Mouse (Mus musculus) forebrain, postnatal 0 days (tissue): ENCODE measurements around the gene Shisal2b. TPM values are rescaled to one million over a fixed set of nuclear protein-coding genes. Genes with fewer than 3 reads are reported as not detected.

Experiments
- ATAC-seq: fragments of 200-750 bp; cut with Nextera tagmentation; 2 replicates; pipeline ENCODE4 v1.8.0; 2017; ENCODE audit warnings: mild to moderate bottlenecking, moderate library complexity
- DNase-seq: peaks from one replicate; pipeline ENCODE4 v3.0.0-alpha.2; 2015
- H3K27ac ChIP-seq: fragments of 300-500 bp; sonication (generic); 2 replicates; pipeline ENCODE4 v1.5.1; 2014; ENCODE audit warnings: low read depth, mild to moderate bottlenecking, antibody characterized with exemption, low read length, moderate library complexity, mixed read lengths
- H3K27me3 ChIP-seq: fragments of 300-500 bp; sonication (generic); 2 replicates; pipeline ENCODE4 v1.6.1; 2014; ENCODE audit warnings: mild to moderate bottlenecking, low read length, mixed read lengths; ENCODE audit not compliant: insufficient read depth
- H3K36me3 ChIP-seq: fragments of 300-500 bp; sonication (generic); 2 replicates; pipeline ENCODE4 v1.6.1; 2014; ENCODE audit warnings: mild to moderate bottlenecking, moderate library complexity; ENCODE audit not compliant: insufficient read depth
- H3K4me1 ChIP-seq: fragments of 300-500 bp; sonication (generic); 2 replicates; pipeline ENCODE4 v1.6.1; 2014; ENCODE audit warnings: antibody characterized with exemption; ENCODE audit not compliant: insufficient read depth
- H3K4me2 ChIP-seq: fragments of 300-500 bp; sonication (generic); 2 replicates; pipeline ENCODE4 v1.6.1; 2014; ENCODE audit warnings: low read depth, mild to moderate bottlenecking, moderate library complexity
- H3K4me3 ChIP-seq: fragments of 300-500 bp; sonication (generic); 2 replicates; pipeline ENCODE4 v1.5.1; 2014; ENCODE audit warnings: low read depth, low read length, mixed read lengths
- H3K9ac ChIP-seq: fragments of 300-500 bp; sonication (generic); 2 replicates; pipeline ENCODE4 v1.6.1; 2014; ENCODE audit warnings: mild to moderate bottlenecking
- H3K9me3 ChIP-seq: fragments of 300-500 bp; sonication (generic); 2 replicates; pipeline ENCODE4 v1.6.1; 2016; ENCODE audit warnings: low read length
- CTCF ChIP-seq: sonication (generic); IDR thresholded peaks from 2 replicates; pipeline ENCODE4 v1.5.1; 2016; ENCODE audit warnings: antibody characterized with exemption, control low read depth, low read depth
- WGBS: fragments of 180-500 bp; shearing (Covaris S2); extraction: QIAGEN DNeasy Blood & Tissue Kit; methylation state at CpG from one replicate; pipeline ENCODE4 v1.1.7; 2014; 5-methylcytosine and 5-hydroxymethylcytosine counted together
- polyA plus RNA-seq: library from polyadenylated mRNA; unstranded; fragments of >200 nt; fragmentation: Nextera tagmentation; extraction: Ambion mirVana; gene quantifications from 2 replicates; pipeline ENCODE4 v1.2.1, GENCODE M21; 2015
- total RNA-seq: library from RNA; depleted of rRNA; stranded (reverse); fragments of >200 nt; gene quantifications from 2 replicates; pipeline ENCODE4 v1.2.3, GENCODE M21; 2014

The Shisal2b gene
- total and polyA plus RNA-seq, 2 experiments from 2014 or later, result 2.4 to 3.0 TPM

DNA sequence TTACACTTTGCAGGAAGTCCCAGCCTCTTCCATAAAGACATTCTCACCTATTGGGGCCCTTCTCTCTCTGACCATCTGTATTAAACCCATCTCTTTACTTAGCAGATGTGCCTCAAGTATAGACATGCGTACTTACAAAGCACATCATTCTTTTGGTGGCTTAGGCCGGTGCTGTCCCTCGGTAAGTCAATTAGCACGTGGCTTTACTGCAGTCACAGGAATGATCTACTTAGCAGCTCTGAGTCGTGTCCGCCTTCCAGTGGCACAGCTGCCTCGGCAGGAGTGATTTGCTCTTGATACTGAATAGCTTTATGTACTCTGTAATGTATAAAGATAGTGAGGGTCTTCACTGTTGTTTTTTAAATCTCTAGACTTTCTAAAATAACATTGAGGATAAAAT lies 26.1 kb downstream of the Shisal2b start:
- no peaks in the 10 kb centered on the region for H3K9me3 ChIP-seq
- no peak overlapping the region for H3K4me2 ChIP-seq
- peaks cover 27% of the 10 kb centered on the region for H3K36me3 ChIP-seq
- TF ChIP-seq CTCF, result no peak
- H3K27me3 ChIP-seq, result no peaks in the 10 kb centered on the region
- no peak overlapping the region for H3K4me3 ChIP-seq
- H3K27ac ChIP-seq, result no peak overlapping the region
- ATAC-seq, result no peak
- WGBS, result 81% methylated on average over 7 of the region's 7 CpGs
- DNase-seq, result no peak
- H3K4me1 ChIP-seq, result no peaks in the 10 kb centered on the region
- no peak overlapping the region for H3K9ac ChIP-seq

DNA sequence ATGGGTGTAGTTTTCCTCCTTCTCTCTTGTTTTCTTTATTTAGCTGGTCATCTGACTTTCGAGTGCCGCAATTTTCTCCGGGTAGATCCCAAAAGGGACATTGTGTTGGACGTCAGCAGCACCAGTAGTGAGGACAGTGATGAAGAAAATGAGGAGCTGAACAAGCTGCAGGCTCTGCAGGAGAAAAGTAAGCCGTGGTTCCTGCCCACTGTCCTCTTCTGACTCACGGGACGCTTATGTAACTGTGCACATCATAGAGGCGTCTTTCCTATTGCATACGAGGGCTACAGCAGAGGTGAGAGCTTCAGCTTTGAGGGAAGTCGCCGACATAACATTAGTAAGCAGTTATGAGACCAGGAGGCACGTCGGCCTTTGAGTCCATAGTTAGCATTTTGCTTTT lies 30.9 kb downstream of the Shisal2b start:
- Histone ChIP-seq H3K9me3 (no peaks in the 10 kb centered on the region), H3K9ac (no peak overlapping the region), H3K4me3 (no peak overlapping the region), H3K4me1 (no peaks in the 10 kb centered on the region), H3K27ac (no peak overlapping the region), H3K36me3 (peaks cover 36% of the 10 kb centered on the region), H3K27me3 (no peaks in the 10 kb centered on the region), H3K4me2 (no peak overlapping the region)
- 95% methylated on average over 13 of the region's 13 CpGs for WGBS
- DNase-seq, result no peak
- TF ChIP-seq CTCF, result no peak
- no peak for ATAC-seq

DNA sequence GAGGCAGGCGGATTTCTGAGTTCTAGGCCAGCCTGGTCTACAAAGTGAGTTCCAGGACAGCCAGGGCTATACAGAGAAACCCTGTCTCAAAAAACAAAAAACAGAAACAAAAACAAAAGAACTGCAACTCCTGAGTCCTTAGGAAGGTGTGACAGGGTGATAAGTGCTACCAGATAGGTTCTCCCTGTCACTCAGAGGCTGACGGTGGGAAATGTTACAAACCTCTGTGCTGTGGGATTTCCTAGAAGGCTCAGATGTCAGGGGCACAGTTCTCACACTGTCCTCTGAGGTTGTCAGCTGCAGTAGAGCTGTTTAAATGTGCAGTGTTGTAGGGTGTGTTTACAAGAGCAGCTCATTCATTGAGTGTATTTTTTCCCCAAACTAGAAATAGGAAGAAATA lies 38.2 kb downstream of the Shisal2b start:
- Histone ChIP-seq H3K4me1 (no peaks in the 10 kb centered on the region), H3K27me3 (no peaks in the 10 kb centered on the region), H3K27ac (no peak overlapping the region), H3K9ac (no peak overlapping the region), H3K36me3 (peaks cover 21% of the 10 kb centered on the region), H3K4me3 (no peak overlapping the region), H3K4me2 (no peak overlapping the region), H3K9me3 (no peaks in the 10 kb centered on the region)
- 90% methylated on average over 2 of the region's 2 CpGs for WGBS
- DNase-seq (no peak), ATAC-seq (no peak)
- no peak for TF ChIP-seq CTCF

- no peaks in the 10 kb centered on the region for H3K27me3 ChIP-seq
- H3K4me1 ChIP-seq, result 0 out of 2 replicates have a peak, but pooled peaks cover 6% of the 10 kb centered on the region
- ATAC-seq, result peak; percentile 61
- H3K9ac ChIP-seq, result no peak overlapping the region
- DNase-seq, result peak; percentile 5
- no peak overlapping the region for H3K4me2 ChIP-seq
- TF ChIP-seq CTCF, result no peak
- no peak overlapping the region for H3K27ac ChIP-seq
- no peak overlapping the region for H3K4me3 ChIP-seq
- H3K36me3 ChIP-seq, result 0 out of 2 replicates have a peak, but pooled peaks cover 4% of the 10 kb centered on the region
- H3K9me3 ChIP-seq, result no peaks in the 10 kb centered on the region
- 39% methylated on average over 8 of the region's 8 CpGs for WGBS
These were observed 41.3 kb downstream of the Shisal2b start for GRCm38 (mm10) chr13:104822411-104822838.

DNA sequence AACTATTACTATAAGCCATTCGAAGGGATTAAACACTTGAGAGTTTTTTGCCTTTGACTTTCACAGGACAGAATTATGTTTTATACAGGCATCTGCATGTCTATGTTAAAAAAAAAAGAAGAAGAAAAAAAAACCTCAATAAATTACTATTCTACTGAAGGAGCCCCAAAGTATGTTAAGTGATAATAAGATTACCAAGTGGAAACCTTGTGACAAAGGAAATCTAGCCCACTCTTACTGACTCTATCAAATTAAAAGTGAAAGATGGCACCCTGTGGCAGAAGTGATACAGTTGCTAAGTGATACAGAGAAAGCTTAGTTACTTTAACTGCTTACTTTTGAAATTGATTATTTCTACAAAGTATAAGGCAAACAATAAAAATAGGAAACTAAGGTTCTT lies 41.8 kb downstream of the Shisal2b start:
- Histone ChIP-seq H3K9ac (no peak overlapping the region), H3K9me3 (no peaks in the 10 kb centered on the region), H3K4me1 (0 out of 2 replicates have a peak, but pooled peaks cover 8% of the 10 kb centered on the region), H3K27ac (no peak overlapping the region), H3K36me3 (0 out of 2 replicates have a peak, but pooled peaks cover under 1% of the 10 kb centered on the region), H3K27me3 (no peaks in the 10 kb centered on the region), H3K4me3 (no peak overlapping the region), H3K4me2 (no peak overlapping the region)
- WGBS, result 92% methylated on average over 1 of the region's 1 CpGs
- TF ChIP-seq CTCF, result no peak
- no peak for ATAC-seq
- DNase-seq, result no peak

GRCm38 (mm10) chr13:104821192-104821591 lies 42.5 kb downstream of the Shisal2b start:
- H3K36me3 ChIP-seq, result no peaks in the 10 kb centered on the region
- 0 out of 2 replicates have a peak, but pooled peaks cover 8% of the 10 kb centered on the region for H3K4me1 ChIP-seq
- H3K4me3 ChIP-seq, result no peak overlapping the region
- no peak for DNase-seq
- H3K9me3 ChIP-seq, result no peaks in the 10 kb centered on the region
- H3K4me2 ChIP-seq, result no peak overlapping the region
- H3K9ac ChIP-seq, result no peak overlapping the region
- no peak overlapping the region for H3K27ac ChIP-seq
- TF ChIP-seq CTCF, result no peak
- no peaks in the 10 kb centered on the region for H3K27me3 ChIP-seq
- ATAC-seq, result no peak

- ATAC-seq, result no peak
- Histone ChIP-seq H3K4me2 (peak overlapping the region; percentile 63), H3K27me3 (no peaks in the 10 kb centered on the region), H3K9ac (peak overlapping the region; percentile 95), H3K9me3 (no peaks in the 10 kb centered on the region), H3K27ac (no peak overlapping the region), H3K36me3 (no peaks in the 10 kb centered on the region), H3K4me3 (peak overlapping the region; percentile 93), H3K4me1 (peaks cover 16% of the 10 kb centered on the region)
- WGBS, result 52% methylated on average over 12 of the region's 12 CpGs
- DNase-seq, result no peak
- TF ChIP-seq CTCF, result no peak
These were observed 46.0 kb downstream of the Shisal2b start for GRCm38 (mm10) chr13:104817696-104818095.
